Mouse (Mus musculus) mature B cell (primary cell): ENCODE data around the gene Esyt2.
"Not testable (repeated sequence)": the region's sequence is repeated elsewhere in the genome, so short reads cannot be mapped to it uniquely, and the experiment has no call there.

Experiments
- in situ Hi-C: fragments of 300-500 bp; cut with MboI; formaldehyde crosslinking; loops from 2 replicates; pipeline ENCODE4 v1.14.3; 2019

Esyt2 gene

DNA sequence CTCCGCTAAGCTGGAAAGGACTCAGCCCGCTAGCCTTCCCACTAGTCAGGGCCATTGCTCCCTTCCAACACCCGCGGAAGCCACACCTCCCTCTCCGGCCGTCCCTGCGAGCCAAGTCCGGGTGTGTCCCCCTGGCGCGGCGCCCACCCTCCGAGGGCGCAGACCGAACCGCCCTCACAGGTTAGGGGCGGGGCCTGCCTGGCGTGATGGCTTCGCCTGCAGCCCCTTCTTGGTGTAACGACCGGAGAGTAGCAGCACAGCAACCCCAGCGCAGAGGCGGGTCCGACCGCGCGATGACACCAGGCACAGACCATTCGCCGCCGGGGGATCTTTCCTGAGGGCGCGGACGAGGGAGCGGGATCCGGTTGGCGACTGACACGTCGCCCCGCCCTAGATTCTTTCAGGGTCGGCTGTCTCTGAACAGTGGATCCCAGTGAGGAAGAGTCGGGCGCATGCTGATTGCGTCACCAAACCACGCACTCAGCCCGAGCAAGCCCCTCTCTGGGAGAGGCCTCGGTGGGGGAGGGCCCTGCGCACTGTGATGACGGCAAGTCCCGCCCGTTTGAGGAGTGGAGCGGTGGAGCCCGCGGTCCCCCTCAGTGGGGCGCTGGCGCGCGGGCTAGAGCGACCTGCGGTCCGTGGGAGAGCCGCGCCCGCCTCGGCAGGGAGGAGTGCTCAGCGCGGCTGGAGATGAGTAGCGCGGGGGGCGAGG lies at the start of gene Esyt2:
TSS of gene Esyt2 (plus strand) at position 544 of the 712 bp plus-strand sequence.
- in situ Hi-C loops: no loop called here

DNA sequence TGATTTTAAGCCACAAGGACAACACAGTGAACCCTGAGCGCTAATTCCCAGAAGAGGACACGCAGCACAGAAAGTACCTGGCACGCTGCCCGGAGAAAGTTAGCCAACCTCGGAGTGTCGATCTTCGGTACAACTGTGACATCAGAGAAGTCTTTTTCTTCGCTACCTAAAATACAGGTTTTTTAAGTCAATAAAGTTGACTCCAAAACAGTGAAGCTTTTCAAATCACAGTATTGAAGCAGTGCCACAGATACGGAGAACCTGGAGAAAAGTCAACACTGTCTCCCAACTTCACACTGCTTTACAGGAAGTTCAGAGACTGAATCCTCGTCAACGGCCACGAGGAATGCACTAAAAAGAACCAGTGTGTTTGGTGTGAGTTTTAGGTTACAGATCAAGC lies 49.4 kb upstream of the Esyt2 start:
- in situ Hi-C loops: loop anchor here (25.0 kb wide), 1 partner anchor 406 kb away; no protein-coding TSS in a partner anchor

DNA sequence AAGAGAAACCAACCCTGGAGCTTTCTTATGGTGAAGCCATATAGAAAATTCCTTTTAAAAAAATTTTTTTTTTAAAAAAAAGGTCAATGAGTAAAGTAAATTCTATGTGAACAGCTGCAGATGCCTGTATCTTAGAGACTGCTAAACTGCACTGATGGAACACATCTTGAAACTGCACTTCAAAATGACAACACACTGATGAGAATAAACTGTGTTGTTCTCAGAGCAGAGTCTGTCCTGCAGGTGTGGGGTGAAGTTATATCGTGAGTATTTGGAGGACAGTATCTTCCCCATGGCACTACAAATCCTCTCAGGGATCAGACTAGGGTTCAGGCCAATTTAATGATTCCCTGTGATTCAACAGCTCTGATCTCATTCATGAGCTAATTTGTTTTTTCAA lies 48.9 kb upstream of the Esyt2 start:
- in situ Hi-C loops: loop anchor here (25.0 kb wide), 1 partner anchor 405 kb away; no protein-coding TSS in a partner anchor

DNA sequence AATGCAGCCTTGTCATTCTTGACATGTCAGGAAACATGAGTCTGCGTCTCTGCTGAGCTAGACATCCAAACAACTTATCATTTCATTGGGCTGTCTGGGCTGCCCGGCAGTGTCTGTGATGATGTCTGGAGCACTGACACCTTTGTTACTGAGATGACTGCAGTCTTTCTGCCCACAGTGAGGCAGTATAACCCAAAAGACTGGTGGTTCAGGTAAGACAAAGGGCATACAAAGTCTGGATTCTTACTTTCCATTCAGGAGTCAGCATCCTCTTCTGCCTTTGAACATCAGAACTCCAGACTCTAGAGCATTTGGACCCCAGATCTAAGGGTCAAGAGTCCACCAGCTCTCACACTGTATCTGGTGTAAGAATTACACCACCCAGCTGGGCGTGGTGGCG lies 45.6 kb upstream of the Esyt2 start:
- in situ Hi-C loops: loop anchor here (25.0 kb wide), 1 partner anchor 402 kb away; no protein-coding TSS in a partner anchor

DNA sequence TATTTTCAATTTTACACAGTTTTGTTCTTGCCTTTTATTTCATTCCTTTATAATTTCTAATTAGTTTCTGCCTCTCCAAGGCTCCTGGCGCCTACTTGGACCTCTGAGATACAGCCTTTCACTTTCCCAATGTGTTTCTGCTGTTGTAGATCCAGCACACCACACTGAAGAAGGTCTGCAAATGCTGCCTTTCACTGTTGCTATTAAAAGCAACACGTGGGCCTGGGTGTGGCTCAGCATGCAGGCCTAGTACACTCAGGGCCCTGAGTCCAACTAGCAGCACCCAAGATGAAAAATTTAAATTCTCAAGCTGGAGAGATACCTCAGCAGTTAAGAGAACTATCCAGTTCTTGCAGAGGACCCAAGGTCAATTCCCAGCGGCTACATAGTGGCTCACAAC lies 44.3 kb upstream of the Esyt2 start:
- in situ Hi-C loops: loop anchor here (25.0 kb wide), 1 partner anchor 401 kb away; no protein-coding TSS in a partner anchor

DNA sequence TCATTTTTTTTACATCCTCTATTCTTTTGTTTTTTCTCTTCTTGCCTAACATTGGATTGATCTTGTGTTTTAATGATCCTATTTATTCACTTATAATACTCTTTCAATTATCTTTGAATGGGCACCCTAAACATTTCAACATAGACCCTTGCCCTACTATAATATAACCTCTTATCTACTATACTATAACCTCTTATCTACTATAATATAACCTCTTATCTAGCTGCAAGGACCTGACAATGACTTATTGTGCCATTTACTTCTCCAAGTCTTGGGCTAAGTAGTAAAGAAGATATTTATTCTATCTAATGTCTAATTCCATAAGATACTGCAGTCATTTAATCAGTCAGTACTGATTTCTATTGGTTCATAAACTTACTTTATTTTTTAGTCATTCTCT lies 42.6 kb upstream of the Esyt2 start:
- in situ Hi-C loops: loop anchor here (25.0 kb wide), 1 partner anchor 399 kb away; no protein-coding TSS in a partner anchor

DNA sequence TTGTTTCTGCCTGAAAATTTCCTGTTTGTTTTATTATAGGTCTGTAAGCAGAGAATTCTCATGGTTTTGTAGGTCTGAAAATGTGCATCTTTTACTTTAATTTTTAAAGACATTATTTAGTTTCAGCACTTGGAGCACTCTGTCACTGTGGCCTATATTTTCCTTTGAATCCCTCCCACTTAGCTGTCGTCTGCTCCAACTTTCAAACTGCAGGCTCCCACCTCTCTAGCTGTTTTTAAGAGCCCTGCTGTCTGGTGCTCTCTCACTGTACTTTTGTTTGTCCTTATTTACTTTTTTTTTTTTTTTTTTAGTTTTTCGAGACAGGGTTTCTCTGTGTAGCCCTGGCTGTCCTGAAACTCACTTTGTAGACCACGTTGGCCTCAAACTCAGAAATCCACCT lies 42.2 kb upstream of the Esyt2 start:
- in situ Hi-C loops: loop anchor here (25.0 kb wide), 1 partner anchor 398 kb away; no protein-coding TSS in a partner anchor

DNA sequence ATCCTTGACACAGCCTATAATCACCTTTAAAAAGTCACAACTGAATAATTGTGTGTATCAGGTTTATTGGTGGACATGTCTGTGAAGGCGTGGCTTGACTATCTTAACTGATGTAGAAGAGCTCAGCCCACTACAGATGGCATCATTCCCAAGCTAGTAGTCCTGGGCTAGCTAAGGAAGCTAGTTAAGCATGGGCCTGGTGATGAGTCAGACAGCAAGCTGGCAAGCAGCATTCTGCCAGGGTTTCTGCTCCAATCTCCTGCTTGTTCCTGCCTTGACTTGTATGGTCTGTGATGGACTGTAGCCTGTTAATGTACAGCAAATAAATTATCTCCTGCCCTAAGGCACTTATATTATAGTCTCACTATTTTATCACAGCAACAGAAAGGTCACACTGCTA lies 36.4 kb upstream of the Esyt2 start:
- in situ Hi-C loops: loop anchor here (25.0 kb wide), 1 partner anchor 393 kb away; no protein-coding TSS in a partner anchor

DNA sequence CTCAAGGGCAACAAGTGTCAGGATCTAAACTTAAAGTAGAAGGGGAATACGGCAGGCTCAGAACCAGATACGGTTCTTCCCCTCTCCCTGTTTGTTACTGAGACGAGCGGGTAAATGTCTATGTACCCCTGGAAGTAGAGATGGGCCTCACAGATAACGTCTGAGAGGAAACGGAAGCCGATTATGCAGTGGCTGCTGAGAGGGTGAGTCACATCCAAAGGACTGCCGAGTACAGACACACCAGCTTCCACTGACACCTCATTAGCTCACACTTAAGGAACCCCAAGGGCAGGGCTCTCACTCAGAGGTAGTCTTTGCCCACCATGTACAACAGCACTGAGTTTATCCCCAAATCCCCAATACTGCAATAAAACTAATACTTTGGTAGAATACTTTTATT lies 26.3 kb upstream of the Esyt2 start:
- in situ Hi-C loops: no loop called here

DNA sequence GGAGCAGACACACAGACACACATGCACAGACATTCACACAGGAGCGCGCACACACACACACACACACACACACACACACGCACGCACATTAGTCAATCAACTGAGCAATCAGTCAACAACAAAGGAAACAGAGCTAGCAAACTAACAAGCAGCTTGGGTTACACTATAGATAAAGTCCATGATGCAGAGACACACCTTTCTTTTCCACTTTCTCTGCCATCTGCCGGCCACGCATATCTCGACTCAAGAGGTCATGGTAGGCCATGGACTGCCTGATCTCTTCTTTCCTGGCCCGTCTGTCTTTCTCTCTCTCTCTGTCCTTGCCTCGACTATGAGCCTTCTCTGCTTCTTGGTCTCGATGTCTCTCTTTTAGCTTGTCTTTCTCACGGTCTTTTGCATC lies 25.4 kb upstream of the Esyt2 start:
- in situ Hi-C loops: no loop called here

DNA sequence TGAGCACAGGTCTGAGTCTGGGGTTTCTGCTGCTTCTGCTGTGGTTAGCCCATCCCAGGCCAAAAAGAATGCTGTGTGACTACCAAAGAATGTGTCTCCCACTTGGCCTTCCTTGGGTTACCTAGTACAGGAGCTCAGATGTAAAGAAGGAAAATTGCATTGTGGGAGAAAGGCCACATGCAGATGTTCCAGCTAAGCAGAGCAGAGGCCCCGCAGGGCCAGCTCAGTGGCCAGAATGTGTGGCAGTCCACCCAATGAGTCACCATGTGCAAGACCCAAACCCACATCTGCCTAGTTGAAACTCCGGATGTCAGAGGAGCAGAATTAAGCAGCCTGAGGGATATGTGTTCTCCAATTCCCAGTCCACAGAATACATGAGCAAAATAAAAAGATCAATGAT lies 22.7 kb upstream of the Esyt2 start:
- in situ Hi-C loops: no loop called here

DNA sequence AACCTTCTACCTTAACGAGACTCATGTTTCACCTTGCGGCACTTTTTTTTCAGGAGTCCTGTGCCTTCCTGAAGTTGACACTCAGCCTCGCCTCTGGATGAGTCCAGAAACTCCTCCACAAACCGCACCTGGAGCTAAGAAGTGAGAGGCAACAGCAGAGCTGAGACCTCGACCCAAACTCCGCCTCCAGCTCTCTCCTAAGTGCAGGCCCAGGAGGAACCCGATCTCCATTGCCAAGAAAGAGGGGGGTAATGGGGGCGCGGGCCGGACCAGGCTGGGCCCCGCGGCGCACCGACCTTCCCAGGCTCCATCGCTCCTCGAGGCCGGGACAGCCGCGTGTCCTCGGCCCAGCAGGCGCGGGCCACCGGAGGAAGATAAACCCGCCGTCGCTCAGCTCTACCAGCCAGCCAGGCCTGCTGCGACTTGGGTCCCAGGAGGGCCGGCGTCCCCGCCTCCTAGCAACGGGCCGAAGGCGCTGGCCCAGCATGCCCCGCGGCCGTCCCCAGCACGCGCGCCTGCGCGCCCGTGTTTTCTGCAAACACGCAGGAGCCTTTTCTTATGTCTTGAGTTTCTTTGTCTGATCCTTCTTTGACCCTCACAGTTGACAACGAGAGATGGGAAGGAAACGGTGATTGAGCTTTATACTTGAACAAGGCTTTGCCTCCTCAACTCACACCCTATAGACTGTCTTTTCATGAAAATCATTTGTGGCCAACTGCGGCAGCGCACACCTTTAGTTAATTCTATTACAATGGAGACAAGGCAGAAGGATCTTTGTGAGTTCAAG lies 18.2 kb upstream of the Esyt2 start, which contains the start of gene Wdr60:
TSS of gene Wdr60 (minus strand) at position 468 of the 787 bp plus-strand sequence.
- in situ Hi-C loops: no loop called here

DNA sequence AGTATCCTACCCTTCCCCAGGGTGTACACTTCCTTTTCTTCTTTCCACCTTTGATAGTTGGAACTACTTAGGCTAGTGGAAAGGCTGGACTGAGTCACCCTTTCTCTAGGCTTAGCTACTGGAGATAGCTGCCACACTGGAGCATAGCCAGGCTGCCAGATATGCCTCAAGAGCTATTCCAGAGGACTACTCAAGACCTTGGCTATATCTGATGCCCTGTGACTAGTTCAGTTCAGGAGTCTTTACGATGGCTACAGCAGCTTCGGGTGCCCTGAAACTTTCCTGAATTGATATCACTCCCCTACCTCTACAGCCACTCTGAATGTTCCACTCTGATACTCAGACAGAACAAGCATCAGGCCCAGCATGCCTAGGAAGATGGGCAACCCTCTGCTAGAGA lies 16.2 kb upstream of the Esyt2 start:
- in situ Hi-C loops: no loop called here

DNA sequence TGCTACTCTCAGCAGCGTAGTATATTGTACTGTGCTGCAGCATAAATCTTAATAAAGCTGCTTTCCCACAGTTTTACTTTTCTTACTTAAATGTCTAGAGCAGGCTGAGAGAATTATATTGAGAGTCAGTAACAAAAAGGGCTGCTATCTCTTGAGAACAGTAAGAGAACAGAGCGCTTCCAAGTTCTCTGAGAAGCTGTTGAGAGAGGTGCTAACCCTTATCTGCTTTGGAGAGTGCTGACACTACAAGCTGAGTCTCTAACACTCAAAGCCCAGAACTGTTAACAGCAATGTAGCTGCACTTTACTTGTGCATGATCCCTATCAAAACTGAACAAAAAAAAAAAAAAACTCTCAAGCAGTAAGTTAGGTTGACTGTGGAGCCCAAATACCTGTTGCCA lies 15.7 kb upstream of the Esyt2 start:
- in situ Hi-C loops: no loop called here

DNA sequence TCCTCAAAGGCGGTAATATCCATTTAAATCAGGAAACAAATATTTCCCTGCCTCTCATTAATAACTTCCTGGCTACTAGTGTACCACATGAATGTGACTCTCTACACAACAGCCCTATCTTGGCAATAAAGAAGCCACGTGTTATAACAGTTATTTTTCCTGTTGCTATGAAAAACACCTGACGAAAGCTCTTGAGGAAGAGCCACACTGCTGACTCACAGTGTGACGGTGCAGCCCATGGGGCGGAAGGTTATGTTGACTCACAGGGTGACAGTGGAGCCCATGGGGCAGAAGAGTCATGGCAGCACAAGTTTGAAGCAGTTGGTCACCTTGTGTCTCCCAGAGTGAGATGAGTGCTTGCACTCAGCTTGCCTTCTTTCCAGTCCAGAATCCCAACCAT lies 11.5 kb upstream of the Esyt2 start:
- in situ Hi-C loops: no loop called here

DNA sequence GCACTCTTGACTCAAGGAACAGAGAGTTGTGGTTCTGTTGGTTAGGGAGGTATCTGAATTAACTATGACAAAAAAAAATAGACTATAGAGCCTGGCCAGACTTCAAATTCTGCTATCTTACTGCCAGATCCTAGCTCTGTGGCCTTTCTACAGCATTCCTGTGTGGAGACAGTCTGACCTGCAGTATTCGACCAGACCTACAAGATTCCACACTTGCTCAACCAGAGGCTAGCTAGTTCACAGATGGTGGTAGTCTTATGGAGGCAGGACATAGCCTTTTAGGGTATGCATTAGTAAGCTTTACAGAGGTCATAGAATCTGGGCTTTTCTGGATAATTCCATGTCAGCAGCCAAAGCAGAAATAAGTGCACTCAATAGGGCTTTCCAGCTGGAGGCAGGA lies 10.5 kb upstream of the Esyt2 start:
- in situ Hi-C loops: no loop called here

DNA sequence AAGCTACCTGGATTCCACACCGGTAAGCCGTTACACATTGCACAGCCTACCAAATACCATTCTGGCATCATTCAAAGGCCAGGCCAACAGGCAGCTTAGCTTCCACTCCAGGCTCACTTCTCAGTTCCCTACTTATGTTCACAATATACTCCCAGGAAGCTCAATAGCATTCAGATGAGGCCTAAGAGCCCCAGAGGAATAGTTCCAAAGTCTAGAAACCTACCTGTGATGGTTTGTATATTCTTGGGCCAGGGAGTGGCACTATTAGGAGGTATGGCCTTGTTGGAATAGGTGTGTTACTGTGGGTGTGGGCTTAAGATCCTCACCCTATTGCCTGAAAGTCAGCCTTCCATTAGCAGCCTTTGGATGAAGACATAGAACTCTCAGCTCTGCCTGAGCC lies 9.9 kb upstream of the Esyt2 start:
- in situ Hi-C loops: no loop called here

DNA sequence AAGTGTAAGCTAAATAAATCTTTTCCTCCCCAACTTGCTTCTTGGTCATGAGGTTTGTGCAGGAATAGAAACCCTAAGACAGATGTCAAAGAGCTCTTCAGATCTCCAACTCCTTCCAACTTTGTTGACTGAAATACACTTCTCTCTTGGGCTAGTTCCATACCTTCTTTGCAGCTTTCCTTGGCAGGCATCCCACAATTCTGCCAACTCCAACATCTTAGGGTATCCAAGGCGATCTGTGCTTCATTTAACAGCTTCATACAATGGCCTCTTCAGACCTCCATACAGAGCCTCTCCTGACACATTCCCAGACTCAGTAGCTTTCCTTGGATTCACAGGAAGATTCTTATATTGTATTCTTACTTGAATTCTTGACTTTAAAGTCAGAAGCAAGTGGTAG lies 7.3 kb upstream of the Esyt2 start:
- in situ Hi-C loops: no loop called here

DNA sequence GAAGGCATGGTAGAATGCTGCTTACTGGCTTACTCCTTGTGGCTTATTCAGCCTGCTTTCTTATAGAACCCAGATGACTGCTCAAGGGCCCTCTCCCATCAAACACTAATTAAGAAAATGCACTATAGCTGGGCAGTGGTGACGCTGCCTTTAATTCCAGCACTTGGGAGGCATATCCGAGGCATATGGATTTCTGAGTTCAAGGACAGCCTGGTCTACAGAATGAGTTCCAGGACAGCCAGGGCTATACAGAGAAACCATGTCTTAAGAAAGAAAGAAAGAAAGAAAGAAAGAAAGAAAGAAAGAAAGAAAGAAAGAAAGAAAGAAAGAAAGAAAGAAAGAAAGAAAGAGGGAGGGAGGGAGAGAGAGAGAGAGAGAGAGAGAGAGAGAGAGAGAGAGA lies 5.9 kb upstream of the Esyt2 start, which contains the start of gene Gm11027:
TSS of gene Gm11027 (plus strand) at position 301 of the 400 bp plus-strand sequence.
- in situ Hi-C loops: not testable (repeated sequence)

DNA sequence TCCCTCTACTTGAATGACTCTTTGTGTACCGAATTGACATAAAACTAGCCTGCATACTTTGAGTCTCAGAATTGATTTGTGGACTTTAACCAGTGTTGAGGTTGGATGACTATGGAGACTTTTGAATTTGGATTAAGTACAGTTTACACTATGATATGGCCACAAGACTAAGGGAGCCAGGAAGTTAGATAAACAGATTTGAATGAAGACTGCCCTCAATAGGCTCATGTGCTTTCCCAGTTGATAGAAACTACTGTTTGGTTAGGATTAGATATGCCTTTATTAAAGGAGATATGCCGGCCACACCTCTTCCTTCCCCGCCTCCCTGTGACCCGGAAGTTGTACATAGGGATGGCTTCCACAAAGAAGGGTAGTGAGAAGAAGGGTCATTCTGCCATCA lies 5.4 kb upstream of the Esyt2 start:
- in situ Hi-C loops: no loop called here

DNA sequence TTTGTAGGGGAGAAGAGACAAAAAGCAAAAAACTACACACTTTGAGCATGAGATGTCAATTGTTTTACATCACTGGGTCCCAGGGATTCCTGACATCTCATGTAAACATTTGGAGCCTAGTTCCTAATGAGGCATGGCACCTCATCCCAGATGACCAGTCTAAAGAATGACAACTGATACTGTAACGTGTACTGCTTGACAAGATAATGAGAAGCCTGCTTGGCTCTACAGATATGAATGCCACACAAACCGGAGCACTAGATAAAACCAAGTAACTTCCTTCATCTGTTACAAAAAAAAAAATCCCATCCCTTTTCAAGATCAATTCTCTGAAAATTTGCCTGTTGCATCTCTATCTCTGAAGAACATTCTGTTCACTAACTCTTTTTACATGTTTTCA lies 4.0 kb upstream of the Esyt2 start:
- in situ Hi-C loops: no loop called here

DNA sequence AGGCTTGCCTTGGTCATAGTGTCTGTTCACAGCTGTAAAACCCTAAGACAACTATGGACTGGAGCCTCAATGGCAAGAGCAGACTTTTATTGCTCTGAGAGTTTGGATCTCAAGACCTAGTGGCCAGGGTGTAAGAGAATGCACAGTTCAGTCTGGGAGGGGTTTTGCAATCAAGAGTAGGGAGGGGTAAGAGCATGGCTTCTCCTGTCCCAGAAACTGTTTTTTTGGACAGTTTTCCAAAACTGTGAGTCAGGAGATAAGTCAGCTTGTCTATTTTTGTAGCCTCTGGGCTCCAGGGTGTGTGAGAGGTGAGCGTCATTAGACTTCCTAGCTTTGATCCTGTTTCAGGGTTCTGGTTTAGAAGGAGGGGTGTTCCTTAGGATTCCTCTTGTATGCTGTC lies 2.5 kb upstream of the Esyt2 start:
- in situ Hi-C loops: no loop called here

DNA sequence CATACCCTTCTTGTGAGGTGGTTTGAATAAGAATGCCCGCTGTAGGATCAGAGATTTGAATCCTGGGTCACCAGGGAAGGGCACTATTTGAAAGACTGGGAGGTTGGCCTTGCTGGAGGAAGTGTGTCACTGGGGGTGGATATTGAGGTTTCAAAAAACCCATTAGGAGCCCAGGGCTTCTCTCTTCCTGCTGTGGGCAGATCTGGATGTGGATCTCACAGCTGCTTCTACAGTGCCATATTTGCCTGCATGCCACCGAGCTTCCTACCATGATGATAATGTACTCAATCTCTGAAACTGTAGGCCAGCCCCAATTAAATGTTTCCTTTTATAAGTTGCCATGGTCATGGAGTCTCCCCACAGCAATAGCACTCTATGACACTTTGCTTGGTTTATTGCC lies 1.8 kb upstream of the Esyt2 start:
- in situ Hi-C loops: no loop called here
